23 mouse cellular contexts compared by ENCODE assay signal in genomic region chr4:141627502-141627901, GRCm38 (mm10). TPM values are rescaled to one million over a fixed set of nuclear protein-coding genes. Genes with fewer than 3 reads are reported as not detected.
"Had no signal": no experiment of that assay in that cellular context is flagged by ENCODE, and none has a peak within 500 bp of the region (broad histone marks: within the 10 kb centered on the region; RNA-seq: fewer than 3 reads in every experiment).

No protein-coding gene starts in this region.

- H3K9ac ChIP-seq: lung, embryonic 15.5 days; midbrain, embryonic 13.5 days; midbrain, embryonic 15.5 days; neural tube, embryonic 12.5 days had no signal

- H3K4me2 ChIP-seq: lung, embryonic 15.5 days; midbrain, embryonic 11.5 days; midbrain, embryonic 13.5 days; midbrain, embryonic 15.5 days; neural tube, embryonic 12.5 days had no signal

- H3K27ac ChIP-seq: lung, embryonic 15.5 days; macrophage; midbrain, embryonic 13.5 days; midbrain, embryonic 15.5 days; neural tube, embryonic 12.5 days had no signal

- H3K4me1 ChIP-seq: midbrain, embryonic 13.5 days; midbrain, embryonic 15.5 days had no signal

- ATAC-seq: lung, postnatal 0 days; midbrain, embryonic 13.5 days; midbrain, embryonic 15.5 days had no signal

- DNase-seq: lung, adult 2 months; lung, postnatal 14 days; lung, postnatal 36 days; right cerebral cortex, postnatal 14 days; thymus, adult 18-20 months; thymus, postnatal 14 days; thymus, postnatal 36 days had no signal

- H3K4me3 ChIP-seq: lung, embryonic 15.5 days; megakaryocyte, embryonic 14.5 days; midbrain, embryonic 13.5 days; midbrain, embryonic 15.5 days; neural tube, embryonic 12.5 days had no signal

- H3K27me3 ChIP-seq: lung, embryonic 15.5 days; midbrain, embryonic 13.5 days; midbrain, embryonic 15.5 days; neural tube, embryonic 12.5 days had no signal

- H3K9me3 ChIP-seq: lung, embryonic 15.5 days; midbrain, embryonic 13.5 days; midbrain, embryonic 15.5 days; neural tube, embryonic 12.5 days had no signal

RNA-seq across cellular contexts. Expression of gene Slc25a34, which starts 3.9 kb away (rescaled TPM):
- total RNA-seq: megakaryocyte progenitor cell, adult 5-6 weeks; monocyte, adult 5-6 weeks had no signal
- polyA plus RNA-seq: midbrain, embryonic 11.5 days; neural tube, embryonic 12.5 days; neural tube, embryonic 14.5 days; stomach, embryonic 14.5 days; thymus, postnatal 0 days had no signal

RNA-seq across cellular contexts. Expression of gene Tmem82, which starts 9.1 kb away (rescaled TPM):
- total RNA-seq: monocyte, adult 5-6 weeks; neutrophil, adult 5-6 weeks had no signal

RNA-seq across cellular contexts. Expression of gene Fblim1, which starts 21.6 kb away (rescaled TPM):
- total RNA-seq: megakaryocyte progenitor cell, adult 5-6 weeks; monocyte, adult 5-6 weeks had no signal

RNA-seq across cellular contexts. Expression of gene Rsc1a1, which starts 57.9 kb away (rescaled TPM):
- total RNA-seq: monocyte, adult 5-6 weeks had no signal
- polyA plus RNA-seq: lung, embryonic 15.5 days; lung, postnatal 0 days; macrophage; midbrain, embryonic 13.5 days; midbrain, postnatal 0 days; neural tube, embryonic 12.5 days; stomach, embryonic 16.5 days; thymus, postnatal 0 days had no signal
